Mouse (Mus musculus) limb, embryonic 14.5 days (tissue): ENCODE measurements at regions not wholly inside any gene's neighbourhood (a gene's known extent, or its start where the extent isn't known, plus 50 kb on each side); places are given as distances from the start of the nearest gene placed in this dataset.

Source experiments
- ATAC-seq: fragments of 200-750 bp; cut with Nextera tagmentation; 2 replicates; pipeline ENCODE4 v1.8.0; 2017; ENCODE audit warnings: low read depth, moderate number of reproducible peaks, moderate TSS enrichment; ENCODE audit not compliant: low FRiP score
- DNase-seq: peaks from one replicate; pipeline ENCODE4 v3.0.0-alpha.2; 2015; ENCODE audit warnings: low spot score
- H3K27ac ChIP-seq: fragments of 300-500 bp; sonication (generic); replicated peaks from 2 replicates; pipeline ENCODE4 v1.5.1; 2014; ENCODE audit warnings: low read depth, mild to moderate bottlenecking, low read length, moderate library complexity, mixed read lengths
- H3K27me3 ChIP-seq: fragments of 300-500 bp; sonication (generic); 2 replicates; pipeline ENCODE4 v1.6.1; 2014; ENCODE audit warnings: low read length, mixed read lengths; ENCODE audit not compliant: control insufficient read depth, insufficient read depth
- H3K36me3 ChIP-seq: fragments of 300-500 bp; sonication (generic); 2 replicates; pipeline ENCODE4 v1.6.1; 2014; ENCODE audit warnings: mild to moderate bottlenecking, low read length, moderate library complexity, mixed read lengths; ENCODE audit not compliant: control insufficient read depth, insufficient read depth
- H3K4me1 ChIP-seq: fragments of 300-500 bp; sonication (generic); 2 replicates; pipeline ENCODE4 v1.6.1; 2014; ENCODE audit warnings: antibody characterized with exemption, low read length, mixed read lengths; ENCODE audit not compliant: control insufficient read depth, insufficient read depth
- H3K4me2 ChIP-seq: fragments of 300-500 bp; sonication (generic); replicated peaks from 2 replicates; pipeline ENCODE4 v1.6.1; 2014; ENCODE audit warnings: low read depth, mild to moderate bottlenecking, low read length, moderate library complexity; ENCODE audit not compliant: severe bottlenecking
- H3K4me3 ChIP-seq: fragments of 300-500 bp; sonication (generic); replicated peaks from 2 replicates; pipeline ENCODE4 v1.5.1; 2014; ENCODE audit warnings: low read length
- H3K9ac ChIP-seq: fragments of 300-500 bp; sonication (generic); 2 replicates; pipeline ENCODE4 v1.6.1; 2014; ENCODE audit warnings: mild to moderate bottlenecking, low read depth, low read length, moderate library complexity; ENCODE audit not compliant: severe bottlenecking
- H3K9me3 ChIP-seq: fragments of 300-500 bp; sonication (generic); 2 replicates; pipeline ENCODE4 v1.6.1; 2016; ENCODE audit warnings: low read length; ENCODE audit not compliant: control insufficient read depth
- POLR2A ChIP-seq: fragments of 200-500 bp; IDR thresholded peaks from 2 replicates; pipeline ENCODE4 v1.8.0; 2012; ENCODE audit warnings: inconsistent platforms, mild to moderate bottlenecking, moderate library complexity, borderline replicate concordance; ENCODE audit not compliant: insufficient read depth, insufficient read length; ENCODE audit errors: extremely low read depth
- WGBS: fragments of 180-500 bp; shearing (Covaris S2); extraction: QIAGEN DNeasy Blood & Tissue Kit; methylation state at CpG from one replicate; pipeline ENCODE4 v1.1.7; 2014; 5-methylcytosine and 5-hydroxymethylcytosine counted together

- H3K9ac ChIP-seq: no peak overlapping the region
- no peaks in the 10 kb centered on the region for H3K4me1 ChIP-seq
- H3K27me3 ChIP-seq: no peaks in the 10 kb centered on the region
- ATAC-seq (no peak), DNase-seq (no peak)
- 25% methylated on average over 6 of the region's 6 CpGs for WGBS
- H3K4me3 ChIP-seq: no peak overlapping the region
- no peak for TF ChIP-seq POLR2A
- no peaks in the 10 kb centered on the region for H3K9me3 ChIP-seq
- no peak overlapping the region for H3K4me2 ChIP-seq
- H3K27ac ChIP-seq: no peak overlapping the region
- H3K36me3 ChIP-seq: no peaks in the 10 kb centered on the region
Measured at GRCm38 (mm10) chr15:52095629-52096190, 1789.0 kb upstream of the Gm7489 start.

- Histone ChIP-seq H3K9ac (no peak overlapping the region), H3K27ac (no peak overlapping the region), H3K9me3 (no peaks in the 10 kb centered on the region), H3K4me1 (no peaks in the 10 kb centered on the region), H3K4me2 (no peak overlapping the region), H3K4me3 (no peak overlapping the region), H3K36me3 (no peaks in the 10 kb centered on the region), H3K27me3 (no peaks in the 10 kb centered on the region)
- 71% methylated on average over 2 of the region's 2 CpGs for WGBS
- DNase-seq: no peak
- no peak for ATAC-seq
- TF ChIP-seq POLR2A: no peak
Measured at GRCm38 (mm10) chr15:52108761-52109160, 1775.9 kb upstream of the Gm7489 start.

- DNase-seq: no peak
- WGBS: 81% methylated on average over 2 of the region's 2 CpGs
- no peaks in the 10 kb centered on the region for H3K9me3 ChIP-seq
- no peaks in the 10 kb centered on the region for H3K36me3 ChIP-seq
- TF ChIP-seq POLR2A: no peak
- H3K27ac ChIP-seq: no peak overlapping the region
- H3K27me3 ChIP-seq: no peaks in the 10 kb centered on the region
- H3K4me3 ChIP-seq: no peak overlapping the region
- H3K4me2 ChIP-seq: no peak overlapping the region
- no peaks in the 10 kb centered on the region for H3K4me1 ChIP-seq
- no peak for ATAC-seq
- no peak overlapping the region for H3K9ac ChIP-seq
Measured at GRCm38 (mm10) chr15:52114368-52115036, 1770.2 kb upstream of the Gm7489 start.

- H3K36me3 ChIP-seq: no peaks in the 10 kb centered on the region
- no peak for DNase-seq
- 85% methylated on average over 3 of the region's 3 CpGs for WGBS
- H3K4me3 ChIP-seq: no peak overlapping the region
- no peak for ATAC-seq
- H3K4me1 ChIP-seq: no peaks in the 10 kb centered on the region
- no peaks in the 10 kb centered on the region for H3K9me3 ChIP-seq
- H3K27me3 ChIP-seq: no peaks in the 10 kb centered on the region
- H3K4me2 ChIP-seq: no peak overlapping the region
- TF ChIP-seq POLR2A: no peak
- no peak overlapping the region for H3K9ac ChIP-seq
- H3K27ac ChIP-seq: no peak overlapping the region
Measured at GRCm38 (mm10) chr15:52136693-52137092, 1748.0 kb upstream of the Gm7489 start.

GRCm38 (mm10) chr15:52153421-52153820 is 1731.3 kb upstream of the Gm7489 start:
- no peak overlapping the region for H3K4me2 ChIP-seq
- no peaks in the 10 kb centered on the region for H3K4me1 ChIP-seq
- ATAC-seq (no peak), DNase-seq (peak; percentile 14)
- no peak overlapping the region for H3K9ac ChIP-seq
- H3K27ac ChIP-seq: no peak overlapping the region
- no peaks in the 10 kb centered on the region for H3K36me3 ChIP-seq
- WGBS: 21% methylated on average over 5 of the region's 5 CpGs
- no peaks in the 10 kb centered on the region for H3K9me3 ChIP-seq
- no peak for TF ChIP-seq POLR2A
- no peak overlapping the region for H3K4me3 ChIP-seq
- H3K27me3 ChIP-seq: no peaks in the 10 kb centered on the region

GRCm38 (mm10) chr15:52155784-52156183 is 1728.9 kb upstream of the Gm7489 start:
- no peak for DNase-seq
- ATAC-seq: no peak
- H3K9me3 ChIP-seq: no peaks in the 10 kb centered on the region
- H3K4me3 ChIP-seq: no peak overlapping the region
- H3K27me3 ChIP-seq: no peaks in the 10 kb centered on the region
- WGBS: 82% methylated on average over 1 of the region's 1 CpGs
- no peak overlapping the region for H3K4me2 ChIP-seq
- H3K4me1 ChIP-seq: peaks cover 5% of the 10 kb centered on the region; the same call in 1 of the 2 replicates
- H3K27ac ChIP-seq: no peak overlapping the region
- H3K36me3 ChIP-seq: no peaks in the 10 kb centered on the region
- TF ChIP-seq POLR2A: no peak
- no peak overlapping the region for H3K9ac ChIP-seq
